Mouse (Mus musculus): ENCODE measurements around the gene Slc30a1. TPM values are rescaled to one million over a fixed set of nuclear protein-coding genes. Genes with fewer than 3 reads are reported as not detected.
A peak's percentile ranks its signal among the peaks of the same experiment; 100 is the strongest.

Gene Slc30a1
- polyA plus RNA-seq, 1 experiment: 14.1 TPM

GRCm38 (mm10) chr1:191948600-191948999, 42.0 kb downstream of the Slc30a1 start:
- Histone ChIP-seq H3K4me1 (ENCODE audit: control insufficient read depth, insufficient read depth, low read length) (no peaks in the 10 kb centered on the region), H3K27me3 (ENCODE audit: control insufficient read depth, insufficient read depth, low read length) (no peaks in the 10 kb centered on the region), H3K27ac (ENCODE audit: insufficient read depth, low read length) (no peak overlapping the region), H3K4me3 (replicated peaks; ENCODE audit: insufficient read depth, low read depth, low read length) (no peak overlapping the region)
- 69% methylated on average over 8 of the region's 8 CpGs for WGBS
- TF ChIP-seq POLR2A (IDR thresholded peaks at IDR 0.05; ENCODE audit: borderline replicate concordance, insufficient read depth, low read length) (no peak), CTCF (IDR thresholded peaks at IDR 0.05; ENCODE audit: borderline replicate concordance, insufficient read depth, low read depth, low read length) (no peak)
- DNase-seq: no peak

GRCm38 (mm10) chr1:191950611-191951010, 44.0 kb downstream of the Slc30a1 start:
- Histone ChIP-seq H3K4me1 (ENCODE audit: control insufficient read depth, insufficient read depth, low read length) (no peaks in the 10 kb centered on the region), H3K4me3 (replicated peaks; ENCODE audit: insufficient read depth, low read depth, low read length) (no peak overlapping the region), H3K27me3 (ENCODE audit: control insufficient read depth, insufficient read depth, low read length) (no peaks in the 10 kb centered on the region), H3K27ac (ENCODE audit: insufficient read depth, low read length) (no peak overlapping the region)
- TF ChIP-seq POLR2A (IDR thresholded peaks at IDR 0.05; ENCODE audit: borderline replicate concordance, insufficient read depth, low read length) (no peak), CTCF (IDR thresholded peaks at IDR 0.05; ENCODE audit: borderline replicate concordance, insufficient read depth, low read depth, low read length) (no peak)
- DNase-seq: no peak
- WGBS: 66% methylated on average over 2 of the region's 2 CpGs

- DNase-seq: no peak
- no peak for TF ChIP-seq CTCF (IDR thresholded peaks at IDR 0.05; ENCODE audit: borderline replicate concordance, insufficient read depth, low read depth, low read length)
- no peak for TF ChIP-seq POLR2A (IDR thresholded peaks at IDR 0.05; ENCODE audit: borderline replicate concordance, insufficient read depth, low read length)
- H3K27ac ChIP-seq (ENCODE audit: insufficient read depth, low read length): no peak overlapping the region
Observed at GRCm38 (mm10) chr1:191952733-191953335, 46.3 kb downstream of the Slc30a1 start.

GRCm38 (mm10) chr1:191955101-191955500, 48.5 kb downstream of the Slc30a1 start:
- no peak overlapping the region for H3K4me3 ChIP-seq (replicated peaks; ENCODE audit: insufficient read depth, low read depth, low read length)
- no peak overlapping the region; the same call in 1 of the 2 replicates for H3K27ac ChIP-seq (ENCODE audit: insufficient read depth, low read length)
- no peaks in the 10 kb centered on the region for H3K27me3 ChIP-seq (ENCODE audit: control insufficient read depth, insufficient read depth, low read length)
- TF ChIP-seq CTCF (IDR thresholded peaks at IDR 0.05; ENCODE audit: borderline replicate concordance, insufficient read depth, low read depth, low read length): no peak
- no peak for TF ChIP-seq POLR2A (IDR thresholded peaks at IDR 0.05; ENCODE audit: borderline replicate concordance, insufficient read depth, low read length)
- 86% methylated on average over 3 of the region's 3 CpGs for WGBS
- no peaks in the 10 kb centered on the region for H3K4me1 ChIP-seq (ENCODE audit: control insufficient read depth, insufficient read depth, low read length)
- DNase-seq: no peak

More at GRCm38 (mm10) chr1:191952733-191953335, 46.3 kb downstream of the Slc30a1 start:
- WGBS: 89% methylated on average over 11 of the region's 11 CpGs
- no peaks in the 10 kb centered on the region for H3K4me1 ChIP-seq (ENCODE audit: control insufficient read depth, insufficient read depth, low read length)
- no peaks in the 10 kb centered on the region for H3K27me3 ChIP-seq (ENCODE audit: control insufficient read depth, insufficient read depth, low read length)
- no peak overlapping the region for H3K4me3 ChIP-seq (replicated peaks; ENCODE audit: insufficient read depth, low read depth, low read length)

- H3K27me3 ChIP-seq (ENCODE audit: control insufficient read depth, insufficient read depth, low read length): no peaks in the 10 kb centered on the region
- H3K4me3 ChIP-seq (replicated peaks; ENCODE audit: insufficient read depth, low read depth, low read length): no peak overlapping the region
- WGBS: 88% methylated on average over 3 of the region's 3 CpGs
- no peaks in the 10 kb centered on the region for H3K4me1 ChIP-seq (ENCODE audit: control insufficient read depth, insufficient read depth, low read length)
- no peak for DNase-seq
- TF ChIP-seq POLR2A (IDR thresholded peaks at IDR 0.05; ENCODE audit: borderline replicate concordance, insufficient read depth, low read length): no peak
- no peak for TF ChIP-seq CTCF (IDR thresholded peaks at IDR 0.05; ENCODE audit: borderline replicate concordance, insufficient read depth, low read depth, low read length)
- H3K27ac ChIP-seq (ENCODE audit: insufficient read depth, low read length): no peak overlapping the region
Observed at GRCm38 (mm10) chr1:191956261-191956660, 49.7 kb downstream of the Slc30a1 start.

- peak in 1 of 2 experiments; percentile 33 for DNase-seq
- Histone ChIP-seq H3K4me1 (ENCODE audit: control insufficient read depth, insufficient read depth, low read length) (no peaks in the 10 kb centered on the region), H3K27ac (ENCODE audit: insufficient read depth, low read length) (no peak overlapping the region), H3K27me3 (ENCODE audit: control insufficient read depth, insufficient read depth, low read length) (no peaks in the 10 kb centered on the region), H3K4me3 (replicated peaks; ENCODE audit: insufficient read depth, low read depth, low read length) (no peak overlapping the region)
- no peak for TF ChIP-seq CTCF (IDR thresholded peaks at IDR 0.05; ENCODE audit: borderline replicate concordance, insufficient read depth, low read depth, low read length)
- no peak for TF ChIP-seq POLR2A (IDR thresholded peaks at IDR 0.05; ENCODE audit: borderline replicate concordance, insufficient read depth, low read length)
- WGBS: 66% methylated on average over 2 of the region's 2 CpGs
Observed at GRCm38 (mm10) chr1:191956871-191957270, 50.3 kb downstream of the Slc30a1 start.

GRCm38 (mm10) chr1:191957321-191957720, 50.8 kb downstream of the Slc30a1 start:
- TF ChIP-seq CTCF (IDR thresholded peaks at IDR 0.05; ENCODE audit: borderline replicate concordance, insufficient read depth, low read depth, low read length): no peak
- TF ChIP-seq POLR2A (IDR thresholded peaks at IDR 0.05; ENCODE audit: borderline replicate concordance, insufficient read depth, low read length): no peak
- Histone ChIP-seq H3K27me3 (ENCODE audit: control insufficient read depth, insufficient read depth, low read length) (no peaks in the 10 kb centered on the region), H3K4me1 (ENCODE audit: control insufficient read depth, insufficient read depth, low read length) (no peaks in the 10 kb centered on the region), H3K4me3 (replicated peaks; ENCODE audit: insufficient read depth, low read depth, low read length) (no peak overlapping the region), H3K27ac (ENCODE audit: insufficient read depth, low read length) (no peak overlapping the region)
- WGBS: 18% methylated on average over 3 of the region's 3 CpGs
- peak in 1 of 2 experiments; percentile 36 for DNase-seq

GRCm38 (mm10) chr1:191960946-191961345, 54.4 kb downstream of the Slc30a1 start:
- Histone ChIP-seq H3K27ac (ENCODE audit: insufficient read depth, low read length) (no peak overlapping the region), H3K4me1 (ENCODE audit: control insufficient read depth, insufficient read depth, low read length) (no peaks in the 10 kb centered on the region), H3K27me3 (ENCODE audit: control insufficient read depth, insufficient read depth, low read length) (no peaks in the 10 kb centered on the region), H3K4me3 (replicated peaks; ENCODE audit: insufficient read depth, low read depth, low read length) (no peak overlapping the region)
- TF ChIP-seq POLR2A (IDR thresholded peaks at IDR 0.05; ENCODE audit: borderline replicate concordance, insufficient read depth, low read length) (no peak), CTCF (IDR thresholded peaks at IDR 0.05; ENCODE audit: borderline replicate concordance, insufficient read depth, low read depth, low read length) (no peak)
- WGBS: 70% methylated on average over 2 of the region's 2 CpGs
- no peak for DNase-seq

Other genes starting within 250 kb of the Slc30a1 start
- gene Lpgat1, start 188.9 kb upstream of the Slc30a1 start, polyA plus RNA-seq (2012; rRNA removed): 73.3 and 77.5 TPM in 2 replicates
- 4.5 and 5.0 TPM in 2 replicates for gene Nek2, start 85.3 kb upstream of the Slc30a1 start, polyA plus RNA-seq (2012; rRNA removed)
- gene Rd3, start 70.6 kb downstream of the Slc30a1 start, polyA plus RNA-seq (2012; rRNA removed): 0.52 and 1.6 TPM in 2 replicates
- 3.6 and 3.8 TPM in 2 replicates for gene Traf5, start 185.8 kb downstream of the Slc30a1 start, polyA plus RNA-seq (2012; rRNA removed)
- 38.7 and 38.9 TPM in 2 replicates for gene Rcor3, start 231.3 kb downstream of the Slc30a1 start, polyA plus RNA-seq (2012; rRNA removed)